Mouse (Mus musculus) limb, embryonic 15.5 days (tissue): ENCODE measurements around the gene Mapk8ip2. TPM values are rescaled to one million over a fixed set of nuclear protein-coding genes. Genes with fewer than 3 reads are reported as not detected.
"Not testable (repeated sequence)": the region's sequence is repeated elsewhere in the genome, so short reads cannot be mapped to it uniquely, and the experiment has no call there.

Experiments
- ATAC-seq: fragments of 200-750 bp; cut with Nextera tagmentation; 2 replicates; pipeline ENCODE4 v1.8.0; 2017; ENCODE audit warnings: low read depth, moderate TSS enrichment; ENCODE audit not compliant: insufficient number of reproducible peaks, low FRiP score, low TSS enrichment
- H3K27ac ChIP-seq: fragments of 300-500 bp; sonication (generic); 2 replicates; pipeline ENCODE4 v1.5.1; 2015; ENCODE audit warnings: moderate library complexity, mild to moderate bottlenecking, inconsistent platforms
- H3K27me3 ChIP-seq: fragments of 300-500 bp; sonication (generic); 2 replicates; pipeline ENCODE4 v1.6.1; 2015; ENCODE audit warnings: inconsistent platforms
- H3K36me3 ChIP-seq: fragments of 300-500 bp; sonication (generic); 2 replicates; pipeline ENCODE4 v1.6.1; 2015; ENCODE audit warnings: inconsistent platforms
- H3K4me1 ChIP-seq: fragments of 300-500 bp; sonication (generic); 2 replicates; pipeline ENCODE4 v1.6.1; 2015; ENCODE audit warnings: inconsistent platforms
- H3K4me2 ChIP-seq: fragments of 300-500 bp; sonication (generic); 2 replicates; pipeline ENCODE4 v1.6.1; 2015; ENCODE audit warnings: mild to moderate bottlenecking, inconsistent platforms
- H3K4me3 ChIP-seq: fragments of 300-500 bp; sonication (generic); 2 replicates; pipeline ENCODE4 v1.5.1; 2015; ENCODE audit warnings: mild to moderate bottlenecking, inconsistent platforms
- H3K9ac ChIP-seq: fragments of 300-500 bp; sonication (generic); 2 replicates; pipeline ENCODE4 v1.6.1; 2015; ENCODE audit warnings: inconsistent platforms
- H3K9me3 ChIP-seq: fragments of 300-500 bp; sonication (generic); 2 replicates; pipeline ENCODE4 v1.6.1; 2016; ENCODE audit warnings: inconsistent platforms
- WGBS: fragments of 180-500 bp; shearing (Covaris S2); methylation state at CpG from one replicate; pipeline ENCODE4 v1.1.7; 2015; 5-methylcytosine and 5-hydroxymethylcytosine counted together
- polyA plus RNA-seq: library from polyadenylated mRNA; unstranded; fragments of >200 nt; fragmentation: Nextera tagmentation; extraction: Ambion mirVana; gene quantifications from 2 replicates; pipeline ENCODE4 v1.2.1, GENCODE M21; 2015

Mapk8ip2 gene
- polyA plus RNA-seq, 1 experiment from 2014 or later, result 0.82 TPM

DNA sequence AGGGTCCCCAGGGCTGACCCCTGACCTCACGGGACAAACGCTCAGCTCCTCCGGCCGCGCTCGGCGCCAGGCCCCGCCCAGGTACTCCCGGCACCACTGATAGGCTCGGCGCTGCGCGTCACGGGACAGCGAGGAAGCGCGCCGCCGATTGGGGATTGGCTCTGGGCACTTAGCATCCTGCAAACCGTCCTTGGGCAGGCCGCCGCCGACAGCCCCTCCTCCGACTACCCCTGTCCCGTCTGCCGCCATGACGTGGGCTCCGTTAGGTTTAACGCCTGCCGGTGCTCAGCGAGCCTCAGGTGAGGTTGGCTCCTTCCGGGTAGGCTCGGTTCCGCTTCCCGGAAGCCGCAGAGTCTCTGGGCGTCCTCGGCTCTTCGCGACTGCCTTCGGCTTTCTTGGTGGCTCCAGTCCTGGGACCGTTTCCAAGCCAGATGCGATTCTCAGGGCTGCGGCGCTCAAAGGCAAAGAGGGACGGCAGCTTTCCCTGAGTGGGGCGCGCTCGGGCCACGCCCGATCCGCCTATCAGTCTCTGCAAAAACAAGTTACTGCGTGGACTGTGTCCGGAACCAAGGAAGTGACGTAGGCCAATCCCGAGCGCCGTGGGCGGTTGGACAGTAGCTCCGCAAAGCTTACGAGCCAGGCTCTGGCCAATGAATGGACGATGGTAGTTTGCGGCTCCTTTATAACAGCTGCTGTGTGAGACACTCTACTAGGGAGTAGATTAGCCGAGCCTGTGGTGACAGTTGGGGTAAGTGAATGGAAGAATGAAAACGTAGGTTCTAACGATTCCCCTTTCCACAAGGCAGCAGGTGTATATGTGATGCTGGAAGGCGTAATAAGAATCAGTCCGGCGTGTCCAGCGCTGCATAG is 24.1 kb upstream of the Mapk8ip2 start, which contains the start of the genes C730034F03Rik, Gm44502 and Chkb:
Gene C730034F03Rik, plus strand, starts transcription at position 238 of the 870 bp plus-strand sequence.
Gene Gm44502, minus strand, starts transcription at position 345 of the 870 bp plus-strand sequence.
Gene Chkb, minus strand, starts transcription at position 557 of the 870 bp plus-strand sequence.
- Histone ChIP-seq H3K36me3 (peaks cover 23% of the 10 kb centered on the region), H3K27me3 (no peaks in the 10 kb centered on the region), H3K4me3 (peak within 1 kb of the TSS; percentile 79), H3K4me1 (peaks cover 14% of the 10 kb centered on the region), H3K4me2 (peak within 1 kb of the TSS; percentile 85), H3K9ac (peak within 1 kb of the TSS; percentile 67), H3K9me3 (no peaks in the 10 kb centered on the region), H3K27ac (peak within 1 kb of the TSS; percentile 96)
- under 1% methylated on average over 70 of the region's 70 CpGs for WGBS
- peak; percentile 89 for ATAC-seq

DNA sequence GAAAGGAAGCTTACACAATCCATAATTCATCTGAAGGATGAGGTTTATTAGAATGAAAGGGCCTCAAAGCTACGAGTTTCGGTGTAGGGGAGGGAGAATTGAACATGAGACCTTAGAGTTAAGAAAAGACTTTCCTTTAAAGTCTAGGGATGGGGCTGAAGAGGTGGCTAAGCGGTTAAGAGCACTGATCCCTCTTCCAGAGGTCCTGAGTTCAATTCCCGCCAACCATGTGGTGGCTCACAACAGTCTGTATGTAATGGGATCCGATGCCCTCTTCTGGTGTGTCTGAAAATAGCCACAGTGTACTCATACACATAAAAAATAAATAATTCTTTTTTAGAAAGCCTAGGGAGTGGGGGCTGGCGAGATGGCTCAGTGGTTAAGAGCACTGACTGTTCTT is 23.4 kb upstream of the Mapk8ip2 start:
- Histone ChIP-seq H3K9ac (0 out of 2 replicates have a peak overlapping the region, but pooled peaks have one; percentile 67), H3K27me3 (no peaks in the 10 kb centered on the region), H3K4me3 (peak overlapping the region; percentile 79), H3K27ac (peak overlapping the region; percentile 96), H3K9me3 (no peaks in the 10 kb centered on the region), H3K36me3 (peaks cover 23% of the 10 kb centered on the region), H3K4me1 (peaks cover 14% of the 10 kb centered on the region), H3K4me2 (peak overlapping the region; percentile 85)
- no peak for ATAC-seq
- 50% methylated on average over 6 of the region's 6 CpGs for WGBS

DNA sequence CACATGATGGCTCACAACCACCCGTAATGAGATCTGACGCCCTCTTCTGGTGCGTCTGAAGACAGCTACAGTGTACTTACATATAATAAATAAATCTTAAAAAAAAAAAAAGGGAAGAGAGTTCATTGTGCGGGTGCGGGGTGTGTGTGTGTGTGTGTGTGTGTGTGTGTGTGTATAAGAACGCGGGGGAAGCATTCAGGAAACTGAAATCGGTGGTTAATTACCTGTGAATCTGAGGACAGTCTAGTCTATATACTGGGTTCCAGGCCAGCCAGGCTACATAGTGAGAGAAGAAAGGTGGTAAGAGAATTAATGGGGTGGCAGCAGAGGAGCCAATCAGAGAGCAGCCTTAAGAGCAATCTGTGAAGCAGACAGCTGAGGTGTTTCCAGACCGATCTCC is 22.9 kb upstream of the Mapk8ip2 start:
- ATAC-seq, H3K9ac ChIP-seq, H3K9me3 ChIP-seq, H3K4me2 ChIP-seq, H3K4me3 ChIP-seq, H3K27me3 ChIP-seq, H3K27ac ChIP-seq: not testable (repeated sequence)
- WGBS, result 83% methylated on average over 9 of the region's 9 CpGs
- peaks cover 23% of the 10 kb centered on the region for H3K36me3 ChIP-seq
- H3K4me1 ChIP-seq, result peaks cover 12% of the 10 kb centered on the region

DNA sequence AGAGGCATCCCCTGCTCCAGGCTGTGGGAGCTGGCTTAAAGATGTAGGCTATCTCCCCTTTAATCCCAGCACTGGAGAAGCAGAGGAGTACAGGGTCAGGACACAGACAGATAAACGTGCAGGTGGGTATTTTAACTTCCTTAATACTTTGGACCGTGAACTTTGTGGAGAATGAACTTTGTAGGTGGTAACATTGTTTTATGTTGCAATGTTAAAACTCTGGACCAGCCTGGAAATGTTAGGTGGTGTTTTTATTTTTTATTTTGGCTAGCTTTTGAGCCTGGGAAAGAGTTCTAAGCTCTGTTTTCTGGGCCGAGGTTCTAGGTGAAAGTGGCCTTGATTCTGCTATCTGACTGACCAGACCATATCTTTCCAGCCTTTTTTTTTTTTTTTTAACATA is 22.4 kb upstream of the Mapk8ip2 start:
- WGBS, result 92% methylated on average over 3 of the region's 3 CpGs
- Histone ChIP-seq H3K9ac (no peak overlapping the region), H3K27me3 (no peaks in the 10 kb centered on the region), H3K36me3 (peaks cover 18% of the 10 kb centered on the region), H3K4me1 (peaks cover 12% of the 10 kb centered on the region), H3K9me3 (no peaks in the 10 kb centered on the region), H3K4me3 (no peak overlapping the region), H3K27ac (no peak overlapping the region), H3K4me2 (no peak overlapping the region)
- ATAC-seq, result no peak

DNA sequence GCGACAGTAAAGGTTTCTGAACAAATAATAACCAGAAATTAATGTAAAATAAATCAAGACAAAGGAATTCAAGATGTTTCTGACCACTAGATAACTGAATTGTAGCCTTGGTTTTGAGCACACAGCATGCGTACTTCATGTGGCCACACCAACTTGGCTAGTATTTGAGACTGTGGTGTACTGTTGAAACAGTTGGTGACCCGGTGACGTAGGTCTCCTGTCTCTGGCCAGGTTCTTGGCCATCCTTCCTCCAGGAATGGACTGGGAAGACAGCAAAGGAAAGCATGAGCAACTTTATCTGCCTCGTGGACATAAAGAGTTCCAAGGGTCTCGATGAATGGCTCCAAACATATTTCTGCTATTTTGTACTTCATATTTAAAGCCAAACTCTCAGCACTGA is 21.9 kb upstream of the Mapk8ip2 start:
- no peaks in the 10 kb centered on the region for H3K9me3 ChIP-seq
- no peak for ATAC-seq
- no peaks in the 10 kb centered on the region for H3K27me3 ChIP-seq
- no peak overlapping the region for H3K4me2 ChIP-seq
- WGBS, result 92% methylated on average over 6 of the region's 6 CpGs
- H3K27ac ChIP-seq, result no peak overlapping the region
- no peak overlapping the region for H3K4me3 ChIP-seq
- peaks cover 12% of the 10 kb centered on the region for H3K36me3 ChIP-seq
- no peak overlapping the region for H3K9ac ChIP-seq
- peaks cover 12% of the 10 kb centered on the region for H3K4me1 ChIP-seq

DNA sequence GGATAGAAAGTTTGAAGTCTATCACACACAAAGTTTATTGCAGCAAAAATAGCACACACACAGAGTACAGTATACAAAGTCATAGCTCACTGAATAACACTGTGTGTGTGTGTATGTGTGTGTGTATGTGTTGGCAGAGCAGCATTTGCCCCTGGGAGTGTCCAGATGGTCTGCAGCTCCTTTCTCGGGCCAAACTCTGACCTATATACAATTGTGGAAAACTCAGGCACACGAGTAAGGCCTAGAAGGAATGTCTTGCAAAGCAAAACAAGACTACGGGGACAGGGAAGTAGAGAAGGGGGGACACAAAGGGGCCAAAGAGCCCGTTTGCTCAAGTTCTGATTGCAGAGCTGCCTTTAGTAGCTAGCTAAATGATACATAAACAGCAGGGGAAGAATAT is 20.8 kb upstream of the Mapk8ip2 start:
- 73% methylated on average over 4 of the region's 4 CpGs for WGBS
- H3K9ac ChIP-seq, result no peak overlapping the region
- no peak overlapping the region for H3K4me2 ChIP-seq
- H3K36me3 ChIP-seq, result peaks cover 2% of the 10 kb centered on the region; the same call in 1 of the 2 replicates
- H3K27me3 ChIP-seq, result no peaks in the 10 kb centered on the region
- H3K9me3 ChIP-seq, result no peaks in the 10 kb centered on the region
- no peak overlapping the region for H3K4me3 ChIP-seq
- H3K27ac ChIP-seq, result no peak overlapping the region
- peaks cover 12% of the 10 kb centered on the region for H3K4me1 ChIP-seq
- ATAC-seq, result no peak

DNA sequence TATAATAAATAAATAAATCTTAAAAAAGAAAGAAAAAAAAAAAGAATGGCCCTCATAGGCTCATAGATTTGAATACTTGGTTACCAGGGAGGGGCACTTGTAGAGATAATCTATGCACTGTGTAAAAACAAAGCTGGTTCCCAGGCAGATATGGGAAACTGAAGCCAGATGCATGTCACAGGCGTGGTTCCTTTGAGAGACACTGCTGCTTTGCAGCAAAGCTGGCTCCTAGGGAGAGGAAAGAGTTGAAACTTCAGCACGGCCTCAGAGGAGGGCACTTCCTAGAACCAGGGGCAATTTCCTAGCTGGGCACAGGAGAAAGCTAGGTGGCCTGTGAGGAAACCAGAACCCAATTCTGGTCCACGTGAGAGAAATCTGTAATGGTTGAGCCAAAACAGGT is 19.6 kb upstream of the Mapk8ip2 start:
- no peak for ATAC-seq
- no peaks in the 10 kb centered on the region for H3K9me3 ChIP-seq
- 60% methylated on average over 3 of the region's 3 CpGs for WGBS

DNA sequence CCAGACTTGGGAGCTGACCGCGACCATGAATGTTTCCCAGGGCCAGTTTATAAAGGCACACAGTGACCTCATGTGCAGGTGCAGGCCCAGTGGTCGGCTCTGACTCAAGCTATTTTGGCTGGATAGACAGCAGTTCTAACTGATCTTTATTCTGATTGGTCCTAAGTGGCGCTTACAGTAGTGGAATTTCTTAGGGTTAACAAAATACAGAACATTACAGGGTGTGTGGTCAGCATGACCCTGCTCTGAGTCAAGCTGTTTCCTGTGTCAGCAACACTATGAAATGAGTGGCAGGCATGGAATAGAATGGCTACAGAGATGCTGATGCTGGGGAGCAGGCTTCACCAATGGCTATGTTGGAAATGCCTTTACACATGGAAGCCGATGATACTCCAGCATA is 17.8 kb upstream of the Mapk8ip2 start:
- Histone ChIP-seq H3K4me1 (no peaks in the 10 kb centered on the region), H3K9me3 (no peaks in the 10 kb centered on the region), H3K27ac (no peak overlapping the region), H3K36me3 (no peaks in the 10 kb centered on the region), H3K27me3 (no peaks in the 10 kb centered on the region), H3K4me2 (no peak overlapping the region), H3K4me3 (no peak overlapping the region), H3K9ac (no peak overlapping the region)
- ATAC-seq, result no peak
- WGBS, result 83% methylated on average over 5 of the region's 5 CpGs

More for the DNA sequence above, 19.6 kb upstream of the Mapk8ip2 start:
- Histone ChIP-seq H3K4me3 (no peak overlapping the region), H3K27ac (no peak overlapping the region), H3K36me3 (no peaks in the 10 kb centered on the region), H3K27me3 (no peaks in the 10 kb centered on the region), H3K9ac (no peak overlapping the region), H3K4me1 (peaks cover 4% of the 10 kb centered on the region; the same call in 1 of the 2 replicates), H3K4me2 (no peak overlapping the region)

DNA sequence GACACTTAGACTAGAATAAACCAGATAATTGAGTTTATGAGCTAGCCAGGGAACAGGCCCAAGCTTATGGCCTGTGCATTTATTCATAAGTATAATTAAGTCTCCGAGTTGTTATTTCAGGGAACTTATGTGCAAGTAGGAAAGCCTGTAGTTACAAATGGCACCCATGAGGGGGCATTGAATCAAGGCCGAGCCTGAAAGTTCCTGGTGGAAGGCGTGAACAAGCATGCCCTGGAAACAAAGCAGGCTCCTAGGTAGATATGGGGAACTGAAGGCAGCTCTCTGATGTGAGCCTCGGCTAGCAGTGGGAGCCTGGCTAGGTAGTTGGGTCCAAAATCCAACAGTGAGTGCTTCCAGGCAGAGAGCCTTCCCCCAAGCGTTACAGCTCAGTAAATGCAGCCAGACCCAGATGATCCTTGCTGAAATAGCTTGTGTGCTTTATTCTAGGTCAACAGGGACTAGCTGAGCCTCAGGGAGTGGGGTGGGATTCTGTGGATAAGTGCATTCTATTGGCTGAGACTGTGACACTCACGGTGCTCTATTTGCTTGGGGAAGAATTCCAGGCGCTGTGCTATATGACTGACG is 11.1 kb upstream of the Mapk8ip2 start:
- H3K4me3 ChIP-seq, result no peak overlapping the region
- 42% methylated on average over 8 of the region's 8 CpGs for WGBS
- no peak overlapping the region for H3K4me2 ChIP-seq
- H3K9ac ChIP-seq, result no peak overlapping the region
- H3K27me3 ChIP-seq, result no peaks in the 10 kb centered on the region
- no peak for ATAC-seq
- H3K4me1 ChIP-seq, result no peaks in the 10 kb centered on the region
- H3K27ac ChIP-seq, result no peak overlapping the region
- no peaks in the 10 kb centered on the region for H3K36me3 ChIP-seq
- H3K9me3 ChIP-seq, result no peaks in the 10 kb centered on the region

DNA sequence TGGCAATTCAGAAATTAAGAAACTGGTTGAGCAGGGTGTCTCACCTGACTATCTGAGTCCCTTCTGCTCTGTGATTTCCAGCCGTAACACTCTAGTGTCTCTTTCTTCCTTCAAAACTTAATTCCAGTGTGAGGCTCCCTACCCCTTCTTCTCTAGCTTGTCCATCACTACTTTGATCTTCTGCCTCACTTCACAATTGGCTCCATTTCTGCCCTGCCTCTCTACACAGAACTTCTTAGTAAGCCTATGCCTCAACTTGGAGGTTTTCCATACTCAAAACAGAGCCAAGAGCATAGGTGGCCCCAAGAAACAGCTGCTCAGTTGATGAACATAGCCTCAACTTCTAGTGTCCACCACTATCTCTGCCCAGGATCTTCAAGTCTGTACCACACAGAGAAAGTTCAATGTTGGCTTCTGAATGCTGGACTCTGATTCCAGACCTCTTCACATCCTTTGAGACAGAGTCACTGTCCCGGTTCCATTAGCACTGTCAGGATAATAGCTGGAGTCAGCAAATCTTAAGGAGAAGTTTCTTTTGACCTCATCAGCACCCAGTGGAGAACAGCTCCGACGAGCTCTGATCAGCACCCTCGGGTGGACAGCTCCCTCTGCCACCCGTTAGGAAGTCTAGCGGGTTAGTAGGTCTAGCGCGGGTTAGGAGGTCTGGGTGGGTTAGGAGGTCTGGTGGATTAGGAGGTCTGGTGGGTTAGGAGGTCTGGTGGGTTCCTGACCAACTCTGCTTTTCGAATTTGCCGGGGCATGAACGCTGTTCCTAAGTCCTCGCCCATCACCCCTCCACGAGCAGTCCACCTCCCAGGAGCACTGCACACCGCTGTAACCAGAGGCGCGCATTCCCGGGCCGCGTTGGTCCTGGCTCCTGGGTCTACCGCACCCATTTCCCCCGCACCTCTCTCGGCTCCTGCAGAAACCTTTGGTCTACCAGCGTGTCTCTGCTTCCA is 528 bp upstream of the Mapk8ip2 start:
- Histone ChIP-seq H3K36me3 (no peaks in the 10 kb centered on the region), H3K4me1 (peaks cover 13% of the 10 kb centered on the region), H3K9ac (no peak overlapping the region), H3K4me3 (peak overlapping the region; percentile 46), H3K9me3 (no peaks in the 10 kb centered on the region), H3K4me2 (peak overlapping the region; percentile 85), H3K27ac (no peak overlapping the region), H3K27me3 (peaks cover 38% of the 10 kb centered on the region)
- 5% methylated on average over 24 of the region's 24 CpGs for WGBS
- ATAC-seq, result no peak

DNA sequence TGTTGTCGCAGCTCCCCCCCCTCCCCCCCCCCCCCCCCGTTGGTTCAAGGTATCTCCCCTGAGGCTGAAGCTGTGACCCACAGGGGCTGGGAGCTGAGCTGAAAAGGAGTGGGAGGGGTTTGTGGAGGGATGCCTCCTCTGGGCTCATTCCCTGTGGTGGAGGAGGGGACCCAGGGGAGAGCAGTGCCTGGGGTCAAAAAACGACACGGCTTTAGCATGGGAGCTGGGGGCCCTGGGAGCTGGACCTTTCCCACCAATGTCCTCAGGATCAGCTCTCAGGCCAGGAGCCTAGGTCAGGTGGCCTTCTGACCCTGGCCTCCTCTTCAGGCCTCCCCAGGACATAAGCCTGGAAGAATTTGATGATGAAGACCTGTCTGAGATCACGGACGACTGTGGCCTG is 1.1 kb downstream of the Mapk8ip2 start:
- no peak overlapping the region for H3K9ac ChIP-seq
- no peak overlapping the region for H3K27ac ChIP-seq
- H3K36me3 ChIP-seq, result no peaks in the 10 kb centered on the region
- WGBS, result 20% methylated on average over 5 of the region's 6 CpGs
- ATAC-seq, result no peak
- H3K4me2 ChIP-seq, result no peak overlapping the region
- H3K27me3 ChIP-seq, result peaks cover 38% of the 10 kb centered on the region
- peaks cover 13% of the 10 kb centered on the region for H3K4me1 ChIP-seq
- H3K4me3 ChIP-seq, result no peak overlapping the region
- no peaks in the 10 kb centered on the region for H3K9me3 ChIP-seq
